Mouse (Mus musculus) megakaryocyte, embryonic 14.5 days (primary cell): ENCODE measurements at regions not wholly inside any gene's neighbourhood (a gene's known extent, or its start where the extent isn't known, plus 50 kb on each side); places are given as distances from the start of the nearest gene placed in this dataset.
"Not testable (repeated sequence)": the region's sequence is repeated elsewhere in the genome, so short reads cannot be mapped to it uniquely, and the experiment has no call there.

Source experiments
- H3K27me3 ChIP-seq: replicated peaks from 2 replicates; pipeline ENCODE3; 2012; ENCODE audit warnings: inconsistent platforms
- H3K36me3 ChIP-seq: replicated peaks from 2 replicates; pipeline ENCODE3; 2012; ENCODE audit warnings: low read length, inconsistent platforms, mixed read lengths
- H3K4me1 ChIP-seq: 2 replicates; pipeline ENCODE4 v1.6.1; 2012; ENCODE audit warnings: inconsistent platforms
- H3K4me3 ChIP-seq: replicated peaks from 2 replicates; pipeline ENCODE3; 2012; ENCODE audit warnings: moderate library complexity, mild to moderate bottlenecking, inconsistent platforms
- H3K9me3 ChIP-seq: 2 replicates; pipeline ENCODE4 v1.6.1; 2012; ENCODE audit warnings: inconsistent platforms
- FLI1 ChIP-seq: IDR thresholded peaks from 2 replicates; pipeline ENCODE4 v1.6.1; 2012; ENCODE audit warnings: low read length, inconsistent platforms, mixed read lengths
- GATA1 ChIP-seq: IDR thresholded peaks from 3 replicates; pipeline ENCODE4 v1.6.1; 2012; ENCODE audit warnings: mixed read lengths, low read length, inconsistent platforms, borderline replicate concordance

DNA sequence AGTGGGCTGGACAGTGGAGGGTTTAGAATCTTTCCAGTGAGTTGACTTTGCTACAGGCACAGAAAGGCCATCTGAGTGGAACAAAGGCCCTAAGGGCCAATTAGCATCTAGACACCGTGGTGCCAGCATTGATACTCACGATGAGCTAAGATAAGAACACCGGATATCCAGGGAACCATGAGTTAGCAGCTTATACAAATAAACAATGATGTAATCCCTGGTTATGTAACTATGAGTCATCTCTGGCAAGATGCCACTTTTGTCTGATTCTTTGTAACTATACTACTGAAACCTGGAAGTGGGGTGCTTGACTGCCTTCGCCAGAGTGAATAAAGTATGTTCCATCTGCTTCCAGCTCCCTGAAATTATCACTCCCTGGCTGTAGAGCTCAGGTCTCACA, 147.3 kb upstream of the Trim24 start:
- peaks cover 28% of the 10 kb centered on the region for H3K9me3 ChIP-seq
- no peaks in the 10 kb centered on the region for H3K27me3 ChIP-seq
- H3K4me1 ChIP-seq = 0 out of 2 replicates have a peak, but pooled peaks cover 7% of the 10 kb centered on the region
- no peak overlapping the region for H3K4me3 ChIP-seq
- peaks cover 2% of the 10 kb centered on the region for H3K36me3 ChIP-seq
- TF ChIP-seq GATA1 (no peak), FLI1 (no peak)

DNA sequence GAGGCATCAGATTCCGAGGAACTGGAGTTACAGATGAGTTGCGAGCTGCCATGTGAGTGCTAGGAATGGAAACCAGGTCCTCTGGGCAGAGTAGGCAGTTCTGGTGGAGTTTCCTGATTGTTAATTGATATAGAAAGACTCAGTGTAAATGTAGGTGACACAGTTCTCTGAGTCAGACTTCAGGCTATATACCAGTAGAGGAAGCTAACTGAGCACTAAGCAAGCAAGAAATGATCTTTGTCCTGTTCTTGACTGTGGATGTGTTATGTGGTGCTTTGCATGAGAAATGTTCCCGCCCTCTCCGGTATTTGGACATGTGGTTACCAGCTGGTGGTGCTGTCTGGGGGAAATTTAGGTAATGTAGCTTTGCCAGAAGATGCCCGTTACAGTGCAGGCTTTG, 146.4 kb upstream of the Trim24 start:
- no peaks in the 10 kb centered on the region for H3K27me3 ChIP-seq
- H3K36me3 ChIP-seq = peaks cover 2% of the 10 kb centered on the region
- H3K4me1 ChIP-seq = 0 out of 2 replicates have a peak, but pooled peaks cover 7% of the 10 kb centered on the region
- no peak for TF ChIP-seq GATA1
- no peak for TF ChIP-seq FLI1
- peaks cover 31% of the 10 kb centered on the region for H3K9me3 ChIP-seq
- H3K4me3 ChIP-seq = no peak overlapping the region

DNA sequence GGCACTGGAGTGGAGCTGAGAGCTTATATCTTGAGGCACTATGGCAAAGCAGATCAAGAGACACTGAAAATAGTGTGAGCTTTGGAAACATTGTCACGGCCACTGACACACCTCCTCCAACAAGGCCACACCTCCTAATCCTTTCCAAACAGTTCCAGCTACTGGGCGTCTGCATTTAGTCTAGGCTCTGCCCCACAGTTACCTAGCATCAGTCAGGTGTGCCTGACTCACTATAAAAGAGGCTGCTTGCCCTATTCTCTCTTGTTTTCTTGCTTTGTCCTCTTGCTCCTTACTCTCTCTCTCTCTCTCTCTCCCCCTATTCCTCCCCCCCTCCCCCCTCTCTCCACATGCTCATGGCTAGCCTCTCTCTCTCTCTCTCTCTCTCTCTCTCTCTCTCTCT, 142.0 kb upstream of the Trim24 start:
- Histone ChIP-seq H3K4me1 (peaks cover 17% of the 10 kb centered on the region), H3K9me3 (peaks cover 14% of the 10 kb centered on the region; the same call in 1 of the 2 replicates), H3K27me3 (no peaks in the 10 kb centered on the region), H3K4me3 (no peak overlapping the region), H3K36me3 (no peaks in the 10 kb centered on the region)
- TF ChIP-seq GATA1 (no peak), FLI1 (no peak)

DNA sequence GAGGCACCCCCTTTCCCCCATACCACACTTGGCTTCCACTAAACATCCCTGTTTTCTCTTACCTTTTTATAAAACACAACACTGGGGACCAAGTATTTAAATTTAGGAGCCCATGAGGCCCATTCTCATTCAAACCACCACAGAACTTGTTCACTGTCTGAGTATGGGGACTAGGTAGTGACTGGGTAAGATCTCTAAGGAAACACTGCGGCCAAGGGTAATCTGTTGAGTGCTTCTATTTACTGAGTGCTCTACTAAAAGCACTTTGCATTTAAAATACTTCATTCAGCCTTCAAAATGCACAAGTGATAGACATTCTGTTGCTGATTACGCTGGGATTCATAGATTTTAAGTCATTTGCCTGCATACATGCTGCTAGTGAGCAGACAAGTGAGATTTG, 141.4 kb upstream of the Trim24 start:
- Histone ChIP-seq H3K4me1 (peaks cover 15% of the 10 kb centered on the region), H3K36me3 (no peaks in the 10 kb centered on the region), H3K4me3 (no peak overlapping the region), H3K9me3 (peaks cover 12% of the 10 kb centered on the region; the same call in 1 of the 2 replicates), H3K27me3 (no peaks in the 10 kb centered on the region)
- TF ChIP-seq FLI1 (no peak), GATA1 (no peak)

DNA sequence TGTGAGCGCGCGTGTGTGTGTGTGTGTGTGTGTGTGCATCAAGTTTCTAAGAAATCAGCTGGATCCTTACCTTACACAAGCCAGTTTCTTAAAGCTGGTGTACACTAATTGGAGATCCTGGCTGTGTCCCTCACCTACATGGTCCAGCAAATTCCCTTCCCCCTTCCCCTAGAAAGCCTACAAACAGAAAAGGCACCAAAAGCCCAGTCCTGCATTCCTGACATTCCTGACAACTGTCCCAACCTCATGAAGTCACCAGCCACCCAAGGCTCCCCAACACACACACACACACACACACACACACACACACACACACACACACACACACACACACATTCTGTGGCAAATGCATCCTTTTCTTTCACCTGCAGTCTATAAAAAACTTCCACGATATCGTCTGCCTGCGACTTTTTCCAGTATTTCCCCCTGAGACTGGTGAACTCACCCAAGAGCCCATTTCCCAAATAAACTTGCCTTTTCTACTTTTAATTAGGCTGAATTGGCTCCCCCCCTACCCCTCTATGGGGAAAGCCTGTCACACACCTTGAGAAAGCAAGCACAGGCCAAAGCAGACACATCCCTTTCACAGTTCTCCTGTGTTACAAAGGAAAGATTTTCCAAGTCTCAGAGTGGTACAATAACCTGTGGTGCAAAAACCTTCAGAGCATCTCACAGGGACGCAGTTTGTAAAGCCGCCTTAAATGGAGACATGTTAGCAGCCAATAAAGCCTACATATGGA, 139.9 kb upstream of the Trim24 start:
- TF ChIP-seq FLI1 (no peak), GATA1 (no peak)
- Histone ChIP-seq H3K4me1 (peaks cover 19% of the 10 kb centered on the region), H3K4me3 (no peak overlapping the region), H3K9me3 (peaks cover 4% of the 10 kb centered on the region; the same call in 1 of the 2 replicates), H3K27me3 (no peaks in the 10 kb centered on the region), H3K36me3 (no peaks in the 10 kb centered on the region)

DNA sequence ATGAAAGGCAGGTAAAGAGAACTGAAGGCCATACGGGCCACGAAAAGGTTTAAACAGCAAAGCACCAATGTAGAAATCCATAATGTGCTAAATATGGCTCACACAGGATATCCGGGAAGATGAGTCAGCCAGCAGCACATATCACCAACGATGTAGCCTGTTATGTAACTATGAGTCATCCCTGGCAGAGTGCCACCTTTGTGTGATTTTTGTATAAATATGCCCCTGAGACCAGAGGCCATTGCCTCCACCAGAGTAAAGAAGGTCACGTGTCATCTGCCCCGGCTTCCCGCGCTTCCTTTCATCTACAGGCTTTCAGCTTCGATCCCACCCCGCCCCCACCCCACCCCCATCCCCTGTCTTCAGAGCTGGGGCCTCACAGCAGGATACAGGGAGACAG, 138.2 kb upstream of the Trim24 start:
- H3K4me3 ChIP-seq = peak overlapping the region; percentile 72
- H3K9me3 ChIP-seq = peaks cover 5% of the 10 kb centered on the region; the same call in 1 of the 2 replicates
- no peaks in the 10 kb centered on the region for H3K27me3 ChIP-seq
- H3K36me3 ChIP-seq = no peaks in the 10 kb centered on the region
- no peak for TF ChIP-seq GATA1
- TF ChIP-seq FLI1 = no peak
- H3K4me1 ChIP-seq = peaks cover 19% of the 10 kb centered on the region

GRCm38 (mm10) chr6:37735288-37735961, 135.2 kb upstream of the Trim24 start:
- TF ChIP-seq GATA1 = no peak
- no peak for TF ChIP-seq FLI1
- Histone ChIP-seq H3K4me1 (peaks cover 19% of the 10 kb centered on the region), H3K9me3 (peaks cover 23% of the 10 kb centered on the region), H3K27me3 (no peaks in the 10 kb centered on the region), H3K4me3 (no peak overlapping the region), H3K36me3 (no peaks in the 10 kb centered on the region)

- Histone ChIP-seq H3K27me3 (no peaks in the 10 kb centered on the region), H3K4me3 (no peak overlapping the region), H3K9me3 (peaks cover 27% of the 10 kb centered on the region), H3K4me1 (peaks cover 17% of the 10 kb centered on the region), H3K36me3 (no peaks in the 10 kb centered on the region)
- TF ChIP-seq FLI1 (no peak), GATA1 (no peak)
Observed at GRCm38 (mm10) chr6:37735962-37736297, 134.7 kb upstream of the Trim24 start.

DNA sequence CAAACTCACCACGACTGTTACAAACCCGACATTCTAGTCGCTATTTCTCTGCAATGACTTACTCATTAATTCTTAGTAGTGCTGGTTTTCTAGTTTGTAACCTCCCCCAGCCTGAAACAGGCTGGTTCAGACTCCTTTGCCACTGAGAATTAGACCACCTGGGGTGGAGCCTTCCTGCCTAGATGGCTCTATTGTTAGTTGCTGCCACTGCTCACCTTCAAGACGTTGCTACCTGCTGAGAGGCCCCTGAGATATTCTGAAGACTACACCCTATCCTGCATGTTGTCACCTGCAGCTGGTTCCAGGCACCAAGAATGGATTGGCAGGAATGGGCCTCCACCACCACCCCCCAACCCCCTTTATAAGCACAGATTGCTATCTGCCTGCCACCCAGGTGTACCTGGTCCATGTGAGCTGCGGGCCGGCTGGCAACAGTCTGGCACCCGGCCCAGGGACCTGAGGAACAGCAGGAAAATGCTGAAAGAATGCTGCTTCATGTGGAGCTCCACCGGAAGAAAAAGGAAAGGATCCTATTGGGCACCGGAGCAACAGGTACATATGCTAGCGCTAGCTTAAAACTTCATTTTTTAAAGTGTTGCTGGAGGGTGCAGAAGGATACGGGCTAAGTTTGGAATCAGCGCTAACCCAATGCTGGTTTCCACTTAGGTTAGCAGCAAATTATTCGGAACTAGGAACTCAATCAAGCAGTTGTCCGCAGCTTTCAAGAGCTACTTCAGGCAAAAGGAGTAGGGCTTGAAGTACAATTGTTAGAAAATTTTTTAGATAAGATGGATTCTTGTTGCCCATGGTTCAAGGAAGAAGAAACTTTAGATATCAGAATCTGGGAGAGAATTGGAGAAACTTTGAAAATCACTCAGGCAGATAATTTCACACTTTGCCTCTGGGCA, 129.4 kb upstream of the Trim24 start:
- Histone ChIP-seq H3K36me3 (no peaks in the 10 kb centered on the region), H3K27me3 (no peaks in the 10 kb centered on the region), H3K9me3 (peaks cover 43% of the 10 kb centered on the region), H3K4me3 (no peak overlapping the region), H3K4me1 (peaks cover 4% of the 10 kb centered on the region; the same call in 1 of the 2 replicates)
- no peak for TF ChIP-seq FLI1

DNA sequence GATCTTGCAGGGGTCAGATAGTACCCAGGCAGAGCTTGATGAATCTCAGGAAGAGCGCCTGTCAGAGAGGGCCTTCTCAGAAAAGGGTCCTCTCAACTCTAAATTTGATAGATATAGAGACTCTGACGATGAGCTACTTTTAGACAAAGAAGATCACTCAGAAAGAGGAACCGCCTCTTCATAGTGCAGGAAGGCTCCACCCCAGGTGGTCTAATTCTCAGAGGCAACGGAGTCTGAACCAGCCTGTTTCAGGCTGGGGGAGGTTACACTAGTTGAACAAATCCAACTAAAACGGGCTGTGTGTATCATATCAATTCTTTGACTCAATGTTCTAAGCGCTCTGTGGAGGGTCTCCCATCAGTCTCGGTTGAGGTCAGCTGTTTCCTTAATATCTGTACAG, 128.7 kb upstream of the Trim24 start:
- not testable (repeated sequence) for H3K36me3 ChIP-seq, H3K27me3 ChIP-seq, H3K4me1 ChIP-seq, H3K4me3 ChIP-seq
- H3K9me3 ChIP-seq = peaks cover 48% of the 10 kb centered on the region
